Mouse (Mus musculus): Measurements from ENCODE around the gene Lce1g. TPM values are rescaled to one million over a fixed set of nuclear protein-coding genes. Genes with fewer than 3 reads are reported as not detected.

The Lce1g gene
- polyA plus RNA-seq (2014; fragmentation: Nextera tagmentation; extraction: Ambion mirVana), result not detected in 2 replicates

DNA sequence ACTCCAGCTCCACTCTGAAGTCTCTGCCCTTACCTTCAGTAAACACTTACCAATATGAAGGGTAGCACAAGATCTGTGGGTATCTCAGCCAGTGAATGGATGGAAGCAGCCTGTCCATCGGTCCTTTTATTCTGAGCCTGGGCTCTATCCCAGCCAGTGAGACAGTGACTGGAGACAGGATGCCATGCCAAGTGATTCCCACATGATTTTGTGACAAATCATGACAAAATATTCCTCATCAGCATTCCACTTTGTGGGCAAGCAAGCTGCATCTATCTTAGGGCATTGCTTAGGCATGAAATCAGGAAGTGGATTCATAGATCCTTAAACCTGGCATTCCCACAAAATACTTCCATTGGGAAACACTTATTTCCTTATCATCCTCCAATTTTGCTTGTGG is at the start of gene Lce1g:
TSS of gene Lce1g (minus strand) at position 101 of the 400 bp plus-strand sequence.
- H3K4me1 ChIP-seq (ENCODE audit: control insufficient read depth, insufficient read depth, low read length), result no peaks in the 10 kb centered on the region
- H3K27me3 ChIP-seq (ENCODE audit: control insufficient read depth, insufficient read depth, low read length), result no peaks in the 10 kb centered on the region
- no peak within 1 kb of the TSS for H3K27ac ChIP-seq (ENCODE audit: low read depth, low read length)
- no peak for DNase-seq (ENCODE audit: low spot score)
- no peak within 1 kb of the TSS for H3K9ac ChIP-seq (ENCODE audit: low read length)
- 90% methylated on average over 1 of the region's 1 CpGs for WGBS
- no peaks in the 10 kb centered on the region for H3K36me3 ChIP-seq (ENCODE audit: control insufficient read depth, insufficient read depth, low read length)
- no peak for ATAC-seq (ENCODE audit: insufficient read depth, low FRiP score, low TSS enrichment)
- H3K4me2 ChIP-seq (ENCODE audit: low read depth), result no peak within 1 kb of the TSS
- no peak within 1 kb of the TSS for H3K4me3 ChIP-seq (ENCODE audit: low read depth, low read length)
- no peaks in the 10 kb centered on the region for H3K9me3 ChIP-seq (ENCODE audit: control insufficient read depth, low read length)

DNA sequence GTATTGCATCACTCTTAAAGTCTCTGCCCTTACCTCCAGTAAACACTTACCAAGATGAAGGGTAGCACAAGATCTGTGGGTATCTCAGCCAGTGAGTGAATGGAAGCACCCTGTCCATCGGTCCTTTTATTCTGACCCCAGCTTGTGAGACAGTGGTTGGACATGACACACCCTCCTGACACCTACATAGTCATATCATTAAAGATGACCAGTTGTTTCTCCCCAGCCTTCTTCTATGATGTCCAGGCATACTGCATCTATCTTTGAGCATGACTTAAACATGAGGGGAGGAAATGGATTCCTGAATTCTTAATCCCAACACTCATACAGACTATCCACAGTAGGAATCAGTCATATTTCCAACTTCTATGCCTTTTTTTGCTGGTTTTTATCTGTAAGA is 38.3 kb upstream of the Lce1g start, which contains the start of gene Lce1j:
TSS of gene Lce1j (minus strand) at position 101 of the 400 bp plus-strand sequence.
- 83% methylated on average over 1 of the region's 1 CpGs for WGBS

DNA sequence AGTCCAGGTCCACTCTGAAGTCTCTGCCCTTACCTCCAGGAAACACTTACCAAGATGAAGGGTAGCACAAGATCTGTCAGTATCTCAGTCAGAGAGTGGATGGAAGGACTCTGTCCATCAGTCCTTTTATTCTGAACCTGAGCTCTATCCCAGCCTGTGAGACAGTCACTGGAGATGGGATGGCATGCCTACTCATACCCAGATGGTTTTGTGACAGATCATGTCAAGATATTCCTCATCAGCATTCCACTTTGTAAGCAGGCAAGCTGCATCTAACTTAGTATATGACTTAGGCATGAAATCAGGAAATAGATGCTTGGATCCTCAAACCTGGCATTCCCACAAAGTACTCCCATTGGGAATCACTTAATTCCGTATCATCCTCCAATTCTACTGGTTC is 26.7 kb upstream of the Lce1g start, which contains the start of gene Lce1i:
TSS of gene Lce1i (minus strand) at position 101 of the 400 bp plus-strand sequence.
- ATAC-seq (ENCODE audit: insufficient read depth, low FRiP score, low TSS enrichment), result no peak
- no peak for DNase-seq (ENCODE audit: low spot score)
- H3K4me3 ChIP-seq (ENCODE audit: low read depth, low read length), result no peak within 1 kb of the TSS
- no peak within 1 kb of the TSS for H3K4me2 ChIP-seq (ENCODE audit: low read depth)
- H3K27ac ChIP-seq (ENCODE audit: low read depth, low read length), result no peak within 1 kb of the TSS
- H3K27me3 ChIP-seq (ENCODE audit: control insufficient read depth, insufficient read depth, low read length), result no peaks in the 10 kb centered on the region
- no peak within 1 kb of the TSS for H3K9ac ChIP-seq (ENCODE audit: low read length)
- no peaks in the 10 kb centered on the region for H3K36me3 ChIP-seq (ENCODE audit: control insufficient read depth, insufficient read depth, low read length)
- no peaks in the 10 kb centered on the region for H3K4me1 ChIP-seq (ENCODE audit: control insufficient read depth, insufficient read depth, low read length)
- H3K9me3 ChIP-seq (ENCODE audit: control insufficient read depth, low read length), result no peaks in the 10 kb centered on the region
- 85% methylated on average over 1 of the region's 1 CpGs for WGBS

More for the DNA sequence above, 38.3 kb upstream of the Lce1g start, which contains the start of gene Lce1j:
- ATAC-seq (ENCODE audit: insufficient read depth, low FRiP score, low TSS enrichment), result no peak
- Histone ChIP-seq H3K27ac (ENCODE audit: low read depth, low read length) (no peak within 1 kb of the TSS), H3K4me3 (ENCODE audit: low read depth, low read length) (no peak within 1 kb of the TSS), H3K9me3 (ENCODE audit: control insufficient read depth, low read length) (no peaks in the 10 kb centered on the region), H3K36me3 (ENCODE audit: control insufficient read depth, insufficient read depth, low read length) (no peaks in the 10 kb centered on the region), H3K4me2 (ENCODE audit: low read depth) (no peak within 1 kb of the TSS), H3K27me3 (ENCODE audit: control insufficient read depth, insufficient read depth, low read length) (no peaks in the 10 kb centered on the region), H3K4me1 (ENCODE audit: control insufficient read depth, insufficient read depth, low read length) (no peaks in the 10 kb centered on the region), H3K9ac (ENCODE audit: low read length) (no peak within 1 kb of the TSS)
- no peak for DNase-seq (ENCODE audit: low spot score)

DNA sequence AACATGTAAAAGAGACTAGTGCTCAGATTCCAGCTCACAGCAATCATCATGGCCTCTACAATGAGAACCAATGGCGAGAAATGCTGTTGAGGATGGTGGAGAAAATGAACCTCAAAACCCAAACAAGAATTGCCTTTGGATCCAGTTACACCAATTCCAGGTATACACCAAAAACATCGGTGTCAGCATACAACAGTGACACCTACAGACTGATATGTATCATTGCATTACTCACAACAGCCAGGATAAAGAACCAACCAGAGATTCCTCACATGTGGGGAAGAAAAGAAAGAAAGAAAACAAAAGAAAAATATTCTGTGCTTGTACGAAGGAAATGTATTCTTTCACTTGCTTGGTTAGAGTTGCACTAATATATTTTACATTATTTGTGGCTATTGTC is 19.4 kb upstream of the Lce1g start:
- no peaks in the 10 kb centered on the region for H3K4me1 ChIP-seq (ENCODE audit: control insufficient read depth, insufficient read depth, low read length)
- WGBS, result 23% methylated on average over 3 of the region's 3 CpGs
- no peaks in the 10 kb centered on the region for H3K9me3 ChIP-seq (ENCODE audit: control insufficient read depth, low read length)
- no peak for DNase-seq (ENCODE audit: low spot score)
- H3K27me3 ChIP-seq (ENCODE audit: control insufficient read depth, insufficient read depth, low read length), result no peaks in the 10 kb centered on the region
- no peak overlapping the region for H3K4me3 ChIP-seq (ENCODE audit: low read depth, low read length)
- no peak overlapping the region for H3K27ac ChIP-seq (ENCODE audit: low read depth, low read length)
- no peak for ATAC-seq (ENCODE audit: insufficient read depth, low FRiP score, low TSS enrichment)
- H3K4me2 ChIP-seq (ENCODE audit: low read depth), result no peak overlapping the region
- no peaks in the 10 kb centered on the region for H3K36me3 ChIP-seq (ENCODE audit: control insufficient read depth, insufficient read depth, low read length)
- H3K9ac ChIP-seq (ENCODE audit: low read length), result no peak overlapping the region

DNA sequence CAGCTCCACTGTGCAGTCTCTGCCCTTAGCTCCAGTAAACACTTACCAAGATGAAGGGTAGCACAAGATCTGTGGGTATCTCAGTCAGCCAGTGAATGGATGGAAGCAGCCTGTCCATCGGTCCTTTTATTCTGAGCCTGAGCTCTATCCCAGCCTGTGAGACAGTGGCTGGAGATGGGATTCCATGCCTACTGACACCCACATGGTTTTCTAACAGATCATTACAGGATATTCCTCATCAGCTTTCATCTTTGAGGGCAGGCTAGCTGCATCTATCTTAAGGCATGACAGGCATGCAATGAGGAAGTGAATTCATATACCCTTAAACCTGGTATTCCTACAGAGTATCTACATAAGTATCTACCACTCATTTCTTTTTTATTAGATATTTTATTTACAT is 12.8 kb upstream of the Lce1g start, which contains the start of gene Lce1h:
TSS of gene Lce1h (minus strand) at position 101 of the 400 bp plus-strand sequence.
- Histone ChIP-seq H3K9ac (ENCODE audit: low read length) (no peak within 1 kb of the TSS), H3K4me1 (ENCODE audit: control insufficient read depth, insufficient read depth, low read length) (no peaks in the 10 kb centered on the region), H3K4me2 (ENCODE audit: low read depth) (no peak within 1 kb of the TSS), H3K27ac (ENCODE audit: low read depth, low read length) (no peak within 1 kb of the TSS), H3K4me3 (ENCODE audit: low read depth, low read length) (no peak within 1 kb of the TSS), H3K27me3 (ENCODE audit: control insufficient read depth, insufficient read depth, low read length) (no peaks in the 10 kb centered on the region), H3K36me3 (ENCODE audit: control insufficient read depth, insufficient read depth, low read length) (no peaks in the 10 kb centered on the region), H3K9me3 (ENCODE audit: control insufficient read depth, low read length) (no peaks in the 10 kb centered on the region)
- no peak for ATAC-seq (ENCODE audit: insufficient read depth, low FRiP score, low TSS enrichment)
- DNase-seq (ENCODE audit: low spot score), result no peak
- WGBS, result 100% methylated on average over 1 of the region's 1 CpGs

DNA sequence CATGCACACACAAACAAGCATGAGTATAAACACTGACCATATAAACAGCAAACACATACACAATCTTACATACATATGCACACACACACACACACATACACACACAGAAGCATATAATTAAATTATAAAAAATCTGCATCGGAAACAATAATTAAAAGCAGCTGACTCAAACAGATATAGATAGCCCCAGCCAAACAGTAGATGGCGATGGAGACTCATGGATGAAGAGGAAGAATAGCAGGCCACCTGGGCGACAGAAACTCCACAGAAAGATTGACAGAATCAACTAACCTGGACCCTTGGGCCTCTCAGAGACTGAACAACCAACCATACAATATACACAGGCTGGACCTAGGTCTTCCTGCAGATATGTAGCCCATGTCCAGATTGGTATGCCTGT is 1.1 kb upstream of the Lce1g start:
- 42% methylated on average over 3 of the region's 3 CpGs for WGBS
- DNase-seq (ENCODE audit: low spot score), result no peak
- H3K36me3 ChIP-seq (ENCODE audit: control insufficient read depth, insufficient read depth, low read length), result no peaks in the 10 kb centered on the region

DNA sequence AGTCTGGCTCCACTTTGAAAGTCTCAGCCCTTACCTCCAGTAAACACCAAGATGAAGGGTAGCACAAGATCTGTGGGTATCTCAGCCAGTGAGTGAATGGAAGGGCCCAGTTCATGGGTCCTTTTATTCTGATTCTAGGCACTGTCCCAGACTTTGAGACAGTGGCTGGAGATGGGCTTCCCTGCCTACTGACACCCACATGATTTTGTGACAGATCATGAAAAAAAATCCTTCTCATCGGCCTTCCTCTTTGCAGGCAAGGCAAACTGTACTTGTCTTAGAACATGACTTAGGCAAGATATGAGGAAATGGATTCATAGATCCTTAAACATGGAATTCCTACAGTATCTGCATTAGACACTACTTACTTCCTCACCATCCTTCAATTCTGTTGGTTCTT is 13.1 kb downstream of the Lce1g start, which contains the start of gene Gm38119:
TSS of gene Gm38119 (minus strand) at position 101 of the 400 bp plus-strand sequence.
- Histone ChIP-seq H3K27me3 (ENCODE audit: control insufficient read depth, insufficient read depth, low read length) (no peaks in the 10 kb centered on the region), H3K4me2 (ENCODE audit: low read depth) (no peak within 1 kb of the TSS), H3K9ac (ENCODE audit: low read length) (no peak within 1 kb of the TSS), H3K4me1 (ENCODE audit: control insufficient read depth, insufficient read depth, low read length) (no peaks in the 10 kb centered on the region), H3K36me3 (ENCODE audit: control insufficient read depth, insufficient read depth, low read length) (no peaks in the 10 kb centered on the region), H3K4me3 (ENCODE audit: low read depth, low read length) (no peak within 1 kb of the TSS), H3K9me3 (ENCODE audit: control insufficient read depth, low read length) (no peaks in the 10 kb centered on the region), H3K27ac (ENCODE audit: low read depth, low read length) (no peak within 1 kb of the TSS)
- no peak for ATAC-seq (ENCODE audit: insufficient read depth, low FRiP score, low TSS enrichment)
- no peak for DNase-seq (ENCODE audit: low spot score)
- 71% methylated on average over 1 of the region's 1 CpGs for WGBS

More for the DNA sequence above, 1.1 kb upstream of the Lce1g start:
- H3K9me3 ChIP-seq (ENCODE audit: control insufficient read depth, low read length), result no peaks in the 10 kb centered on the region
- H3K4me1 ChIP-seq (ENCODE audit: control insufficient read depth, insufficient read depth, low read length), result no peaks in the 10 kb centered on the region
- no peak overlapping the region for H3K9ac ChIP-seq (ENCODE audit: low read length)
- H3K4me3 ChIP-seq (ENCODE audit: low read depth, low read length), result no peak overlapping the region
- H3K27me3 ChIP-seq (ENCODE audit: control insufficient read depth, insufficient read depth, low read length), result no peaks in the 10 kb centered on the region
- no peak for ATAC-seq (ENCODE audit: insufficient read depth, low FRiP score, low TSS enrichment)
- H3K27ac ChIP-seq (ENCODE audit: low read depth, low read length), result no peak overlapping the region
- H3K4me2 ChIP-seq (ENCODE audit: low read depth), result no peak overlapping the region

DNA sequence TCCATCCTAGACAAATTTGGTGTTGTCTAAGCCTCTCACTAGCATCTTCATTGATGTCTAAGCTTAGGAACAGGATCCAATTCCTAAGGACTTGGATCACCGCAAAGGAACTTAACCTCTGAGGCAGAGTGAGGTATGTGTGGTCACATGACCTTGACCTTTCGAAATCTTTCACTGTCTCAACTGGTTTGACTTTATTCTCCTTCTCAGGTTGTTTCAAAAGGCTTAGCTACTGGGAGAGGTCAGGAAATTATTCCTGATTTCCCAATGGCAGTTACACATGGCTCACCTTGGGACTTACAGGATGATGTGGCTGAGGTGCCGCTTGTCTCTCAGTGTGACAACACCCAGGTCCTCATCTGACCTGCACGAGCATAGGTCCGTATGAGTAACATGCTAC is 29.5 kb downstream of the Lce1g start:
- no peak for ATAC-seq (ENCODE audit: insufficient read depth, low FRiP score, low TSS enrichment)
- H3K4me2 ChIP-seq (ENCODE audit: low read depth), result no peak overlapping the region
- H3K4me1 ChIP-seq (ENCODE audit: control insufficient read depth, insufficient read depth, low read length), result no peaks in the 10 kb centered on the region
- no peak overlapping the region for H3K27ac ChIP-seq (ENCODE audit: low read depth, low read length)
- H3K27me3 ChIP-seq (ENCODE audit: control insufficient read depth, insufficient read depth, low read length), result no peaks in the 10 kb centered on the region
- no peak for DNase-seq (ENCODE audit: low spot score)
- no peak overlapping the region for H3K9ac ChIP-seq (ENCODE audit: low read length)
- H3K4me3 ChIP-seq (ENCODE audit: low read depth, low read length), result no peak overlapping the region
- H3K9me3 ChIP-seq (ENCODE audit: control insufficient read depth, low read length), result no peaks in the 10 kb centered on the region
- WGBS, result 90% methylated on average over 5 of the region's 5 CpGs
- no peaks in the 10 kb centered on the region for H3K36me3 ChIP-seq (ENCODE audit: control insufficient read depth, insufficient read depth, low read length)

DNA sequence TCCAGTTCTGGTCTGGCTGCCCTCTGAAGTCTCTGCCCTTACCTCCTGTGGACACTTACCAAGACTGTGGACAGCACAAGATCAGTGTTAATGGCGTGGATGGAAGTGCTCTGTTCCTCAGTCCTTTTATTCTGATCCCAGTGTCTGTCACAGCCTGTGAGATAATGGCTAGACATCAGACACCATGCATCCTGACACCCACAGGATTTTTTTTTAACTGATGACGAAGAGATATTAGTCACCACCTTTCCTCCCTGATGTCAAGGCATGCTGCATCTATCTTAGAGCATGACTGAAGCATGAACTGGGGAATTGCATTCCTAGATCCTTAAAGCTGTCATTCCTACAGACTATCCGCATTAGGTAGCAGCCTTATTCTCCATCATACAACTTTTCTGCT is 31.9 kb downstream of the Lce1g start, which contains the start of gene Lce1f:
TSS of gene Lce1f (minus strand) at position 101 of the 400 bp plus-strand sequence.
- no peaks in the 10 kb centered on the region for H3K4me1 ChIP-seq (ENCODE audit: control insufficient read depth, insufficient read depth, low read length)
- H3K9me3 ChIP-seq (ENCODE audit: control insufficient read depth, low read length), result no peaks in the 10 kb centered on the region
- no peaks in the 10 kb centered on the region for H3K36me3 ChIP-seq (ENCODE audit: control insufficient read depth, insufficient read depth, low read length)
- no peak within 1 kb of the TSS for H3K4me2 ChIP-seq (ENCODE audit: low read depth)
- no peaks in the 10 kb centered on the region for H3K27me3 ChIP-seq (ENCODE audit: control insufficient read depth, insufficient read depth, low read length)
- DNase-seq (ENCODE audit: low spot score) (no peak), ATAC-seq (ENCODE audit: insufficient read depth, low FRiP score, low TSS enrichment) (no peak)
- H3K9ac ChIP-seq (ENCODE audit: low read length), result no peak within 1 kb of the TSS
- H3K27ac ChIP-seq (ENCODE audit: low read depth, low read length), result no peak within 1 kb of the TSS
- WGBS, result 82% methylated on average over 3 of the region's 3 CpGs
- H3K4me3 ChIP-seq (ENCODE audit: low read depth, low read length), result no peak within 1 kb of the TSS

Data from neural tube, embryonic 11.5 days (tissue).